Mouse (Mus musculus) hematopoietic stem cell, adult 5-6 weeks (primary cell): Measurements from ENCODE around the gene Uchl3. TPM values are rescaled to one million over a fixed set of nuclear protein-coding genes. Genes with fewer than 3 reads are reported as not detected.

ENCODE experiments used
- ATAC-seq, 2 experiments: fragments of 125-278 bp in 1 of 2; replicated peaks in 1 of 2; 2 replicates each; pipeline ENCODE4 v1.8.0; 2016 to 2017; ENCODE audit warnings: inconsistent platforms in 2 of 2, mild to moderate bottlenecking in 2 of 2, moderate number of reproducible peaks in 2 of 2, low read depth in 1 of 2, moderate TSS enrichment in 1 of 2; ENCODE audit not compliant: low FRiP score in 2 of 2, poor library complexity in 2 of 2, severe bottlenecking in 2 of 2, insufficient read depth in 1 of 2, low TSS enrichment in 1 of 2
- total RNA-seq: library from RNA; stranded (forward); fragments of 172-1452, 232-1000 nt; gene quantifications from 2 replicates; pipeline ENCODE4 v1.2.3, GENCODE M21; 2017

Uchl3 gene
- total RNA-seq, 1 experiment from 2014 or later = 59.2 TPM

DNA sequence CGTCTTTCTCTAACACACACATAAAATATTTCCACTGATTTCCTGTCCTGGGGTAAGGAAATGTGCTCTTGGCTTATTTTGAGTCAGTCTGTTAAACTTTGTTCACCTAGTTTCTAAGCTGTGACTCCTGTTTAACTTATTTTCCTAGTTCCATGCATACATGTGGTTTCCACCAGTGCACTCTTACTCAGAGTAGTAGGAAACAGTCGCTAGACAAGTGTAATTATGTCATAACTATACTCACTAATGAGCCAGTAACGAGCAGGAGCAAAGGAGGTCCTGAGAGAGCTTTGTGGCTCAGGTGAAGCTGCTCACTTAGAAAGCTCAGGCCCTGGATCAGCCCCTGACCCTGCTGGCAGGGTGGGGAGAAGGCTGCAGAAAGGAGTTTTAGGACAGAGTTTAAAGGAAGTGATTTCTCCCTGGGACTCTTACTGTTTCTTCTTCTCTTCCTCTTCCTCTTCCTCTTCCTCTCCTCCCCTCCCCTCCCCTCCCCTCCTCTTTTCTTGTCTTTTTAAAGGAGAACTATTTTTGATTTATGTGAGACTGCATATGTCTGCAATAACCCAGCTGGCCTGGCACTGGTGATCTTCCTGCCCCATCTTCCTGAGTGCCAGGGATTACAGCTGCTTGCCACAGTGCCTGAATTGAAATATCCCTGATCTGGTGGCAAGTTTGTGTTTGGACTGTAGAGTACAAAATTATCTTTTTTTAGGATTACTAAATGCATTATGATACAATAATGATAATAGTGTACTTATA is 8.1 kb downstream of the Uchl3 start:
- peak; percentile 58 to 63 for ATAC-seq

DNA sequence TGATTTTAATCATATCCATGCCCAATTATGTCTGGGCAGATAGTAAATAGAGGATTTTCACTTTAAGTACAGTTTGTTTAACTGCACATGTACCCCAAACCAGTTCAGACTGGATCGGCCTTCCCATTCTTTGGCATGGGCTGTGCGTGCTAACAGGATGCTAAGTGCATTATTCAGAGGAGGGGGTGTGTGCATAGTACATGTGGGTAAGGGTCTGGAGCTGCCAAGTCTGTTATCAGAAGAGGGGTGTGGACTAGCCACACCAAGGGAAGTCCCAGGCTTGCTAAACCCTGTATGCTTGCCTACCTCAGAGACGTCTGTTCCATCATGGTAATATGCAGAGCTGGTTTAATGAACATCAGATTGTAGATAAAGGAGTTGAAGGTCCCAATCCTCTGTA is 10.5 kb downstream of the Uchl3 start:
- ATAC-seq = no peak

DNA sequence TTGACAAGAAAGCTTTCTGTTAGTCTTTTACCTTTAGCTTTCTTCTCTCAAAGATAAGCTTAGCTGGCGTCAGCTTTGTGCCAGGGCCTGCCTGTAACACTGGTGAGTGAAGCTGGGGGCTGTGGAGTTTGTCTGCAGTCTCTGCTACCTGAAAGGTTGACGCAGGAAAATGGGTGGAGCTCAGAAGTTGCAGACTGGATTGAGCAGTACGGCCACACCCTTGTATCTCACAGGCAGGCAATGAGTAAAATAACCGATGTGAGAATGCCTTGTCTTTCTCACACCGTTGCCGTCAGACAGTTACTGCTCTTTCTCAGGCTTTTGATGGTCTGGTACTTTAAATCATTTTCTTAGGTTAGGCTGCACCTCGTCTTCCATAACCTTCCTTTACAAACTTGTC is 12.3 kb downstream of the Uchl3 start:
- no peak for ATAC-seq

DNA sequence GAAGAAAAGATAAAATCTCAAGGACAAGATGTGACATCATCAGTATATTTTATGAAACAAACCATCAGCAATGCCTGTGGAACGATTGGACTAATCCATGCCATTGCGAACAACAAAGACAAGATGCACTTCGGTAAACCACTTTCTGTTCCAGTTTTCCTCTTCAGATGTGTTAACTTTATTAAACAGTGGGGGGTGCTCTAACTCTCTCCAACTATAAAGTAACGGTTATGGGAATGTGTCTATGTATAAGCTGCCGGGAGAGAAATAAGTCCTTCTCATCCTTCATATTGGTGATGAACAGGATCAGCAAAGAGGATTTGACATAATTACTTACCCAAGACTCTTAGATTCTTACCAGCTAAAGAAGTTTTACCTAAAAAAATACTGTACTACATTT is 12.8 kb downstream of the Uchl3 start:
- no peak for ATAC-seq

DNA sequence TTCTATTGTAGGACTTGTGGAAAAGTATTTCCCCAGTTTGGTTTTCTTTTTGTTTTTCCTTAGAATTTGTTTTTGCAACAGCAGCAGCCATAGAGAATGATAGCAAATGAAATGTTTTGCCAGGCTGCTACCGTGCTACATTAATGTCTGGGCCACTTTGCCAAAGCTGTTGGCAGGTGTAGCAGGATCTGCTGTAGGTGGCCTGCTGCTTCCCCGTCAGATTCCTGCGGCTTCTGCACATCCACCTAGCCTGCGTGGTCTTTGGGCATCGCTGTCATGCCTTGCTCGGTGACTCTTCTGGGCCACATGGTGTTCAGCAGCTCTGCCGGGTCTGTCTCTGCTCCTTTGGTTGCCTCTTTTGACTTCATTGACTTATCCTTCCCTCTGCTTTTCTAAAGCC is 14.9 kb downstream of the Uchl3 start:
- ATAC-seq = no peak

DNA sequence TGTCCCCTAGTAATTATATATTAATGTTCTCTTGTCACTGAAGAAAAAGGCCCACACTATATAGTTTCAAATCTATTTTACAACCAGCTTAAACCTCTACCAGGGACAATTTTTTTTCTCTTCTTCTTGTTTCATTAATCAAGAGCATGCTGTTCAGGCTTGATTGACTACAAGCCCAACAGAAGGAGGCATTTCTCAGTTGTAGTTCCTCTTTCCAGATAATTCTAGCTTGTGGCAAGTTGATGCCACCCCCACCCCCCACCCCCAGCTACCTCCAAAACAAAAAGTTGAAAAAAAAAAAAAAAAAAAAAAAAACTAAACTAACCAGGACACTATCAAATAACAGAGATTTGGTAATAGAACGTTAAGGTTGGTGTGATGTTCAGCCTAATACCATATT is 18.5 kb downstream of the Uchl3 start:
- ATAC-seq = no peak; a peak in 1 of 4 replicates

DNA sequence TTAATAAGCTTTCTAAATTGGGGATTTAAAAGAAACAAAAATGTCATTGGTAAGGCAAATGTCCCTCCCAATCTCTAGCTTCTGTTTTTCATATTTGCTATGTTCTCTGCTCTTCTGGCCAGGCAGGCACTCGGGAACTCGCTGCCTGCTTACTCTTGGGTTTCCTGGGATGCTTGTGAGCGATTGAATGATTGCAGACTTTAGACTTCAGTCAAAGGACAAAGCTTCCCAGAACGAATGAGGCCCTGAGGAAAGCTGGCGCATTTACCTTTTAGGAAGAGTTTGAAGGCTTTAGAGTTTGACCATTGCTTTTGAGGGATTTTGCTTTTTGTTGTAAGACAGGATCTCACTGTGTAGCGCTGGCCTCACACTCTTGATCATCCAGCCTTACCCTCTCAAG is 33.9 kb downstream of the Uchl3 start:
- ATAC-seq = no peak

DNA sequence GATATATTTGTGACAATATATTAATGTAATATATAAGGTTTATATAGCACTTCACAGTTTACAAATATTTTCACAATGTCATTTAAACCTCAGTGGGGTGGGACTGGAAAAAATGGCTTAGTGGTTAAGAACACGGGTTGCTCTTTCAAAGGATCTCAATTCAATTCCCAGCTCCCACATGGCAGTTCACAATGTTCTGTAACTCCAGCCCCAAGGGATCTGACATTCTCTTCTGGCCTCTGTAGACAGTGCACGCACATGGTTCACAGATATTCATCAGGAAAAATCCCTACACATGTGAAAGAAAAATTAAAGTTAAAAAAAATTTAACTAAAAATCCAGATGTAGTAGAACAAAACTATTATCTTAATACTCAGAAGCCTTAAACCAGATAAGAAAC is 34.6 kb downstream of the Uchl3 start:
- ATAC-seq = no peak

DNA sequence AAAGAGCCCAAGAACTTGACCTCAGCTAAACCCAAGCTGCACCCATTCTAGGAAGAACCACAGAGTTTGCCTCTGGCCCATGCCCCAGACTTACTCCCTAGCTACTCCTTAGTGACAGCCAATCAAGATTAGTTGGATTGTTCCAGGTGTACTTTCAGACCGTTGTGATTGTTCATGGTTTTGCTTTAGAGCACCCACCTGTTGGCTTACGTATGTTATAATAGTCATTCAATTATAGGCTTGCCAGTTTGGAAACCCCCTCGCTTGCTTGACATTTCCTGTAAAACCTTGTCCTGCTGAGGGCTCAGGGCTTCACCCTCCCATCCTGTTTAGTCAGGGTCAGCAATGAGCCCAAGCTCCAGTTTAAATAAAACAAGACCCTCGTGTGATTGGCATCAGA is 50.7 kb downstream of the Uchl3 start:
- ATAC-seq = no peak

DNA sequence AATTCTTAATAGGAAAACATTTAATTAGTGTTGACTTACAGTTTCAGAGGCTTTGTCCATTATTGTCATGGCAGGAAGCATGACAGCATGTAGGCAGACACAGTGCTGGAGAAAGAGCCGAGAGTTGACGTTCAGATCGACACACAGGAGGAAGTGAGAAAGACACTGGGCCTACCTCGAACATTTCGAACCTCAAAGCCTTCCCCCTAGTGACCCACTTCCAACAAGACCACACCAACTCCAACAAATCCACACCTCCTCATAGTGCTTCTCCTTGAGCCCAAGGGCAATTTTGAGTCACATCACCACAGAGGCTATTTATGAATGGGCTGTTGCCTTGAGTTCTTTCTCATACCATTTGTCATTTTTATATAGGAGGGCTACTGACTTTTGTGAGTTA is 53.3 kb downstream of the Uchl3 start:
- no peak for ATAC-seq

DNA sequence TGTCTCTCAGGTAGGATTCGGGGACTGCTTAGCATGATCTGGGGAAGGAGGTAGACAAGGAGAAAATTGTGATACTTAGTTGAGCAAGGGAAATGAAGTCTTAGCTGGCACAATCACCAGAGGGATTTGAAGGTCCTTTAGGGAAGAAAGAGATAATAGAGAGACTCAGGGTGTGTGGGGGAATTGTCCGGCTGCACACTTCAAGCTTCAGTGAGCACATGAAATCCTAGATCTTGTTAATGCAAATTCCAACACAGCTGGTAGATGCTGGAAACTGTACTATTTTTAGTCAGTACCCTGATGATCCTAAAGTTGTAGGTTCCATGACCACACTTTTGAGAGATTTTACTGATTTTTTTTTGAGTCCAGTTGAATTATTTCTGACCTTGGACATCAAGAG is 60.6 kb downstream of the Uchl3 start:
- no peak for ATAC-seq

DNA sequence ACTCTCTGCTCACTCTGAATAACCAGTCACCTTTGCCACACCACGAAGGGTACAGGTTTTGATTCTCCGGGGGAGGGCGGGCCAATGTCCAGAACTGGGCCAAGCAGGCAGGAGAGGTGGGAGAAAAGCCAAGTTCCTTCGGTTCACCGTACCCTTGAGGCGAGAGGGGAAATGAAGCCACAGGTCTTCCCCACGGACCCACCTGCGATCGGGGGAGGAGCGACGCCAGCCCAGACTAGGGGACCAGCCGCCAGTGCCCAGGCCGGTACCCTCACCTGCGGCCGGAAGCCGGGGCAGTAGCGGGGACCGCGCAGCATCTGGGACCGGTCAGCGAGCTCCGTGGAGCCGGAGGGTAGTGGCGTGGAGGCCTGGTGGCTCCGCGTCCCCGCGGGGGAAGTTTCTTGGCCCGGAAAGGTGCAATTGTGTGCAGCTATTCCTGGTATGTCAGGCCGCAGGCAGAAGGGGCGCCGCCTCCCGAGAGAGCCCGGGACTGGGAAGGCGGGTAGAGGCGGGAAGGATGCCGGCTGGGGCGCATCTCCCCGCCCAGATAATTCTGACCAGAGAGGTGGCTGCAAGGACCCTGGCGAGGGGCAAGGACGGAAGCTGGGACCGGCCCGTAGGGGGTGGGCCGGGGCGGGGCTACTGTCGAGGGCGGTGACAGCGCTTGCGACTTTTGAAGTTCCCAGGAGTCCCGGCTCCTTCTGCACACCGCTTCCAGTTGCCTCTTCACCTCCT is 75.6 kb downstream of the Uchl3 start, which contains the start of the genes Gm9922 and Lmo7:
TSS of gene Gm9922 (minus strand) at position 578 of the 735 bp plus-strand sequence.
TSS of gene Lmo7 (plus strand) at position 721 of the 735 bp plus-strand sequence.
- peak; percentile 60 to 66 for ATAC-seq

DNA sequence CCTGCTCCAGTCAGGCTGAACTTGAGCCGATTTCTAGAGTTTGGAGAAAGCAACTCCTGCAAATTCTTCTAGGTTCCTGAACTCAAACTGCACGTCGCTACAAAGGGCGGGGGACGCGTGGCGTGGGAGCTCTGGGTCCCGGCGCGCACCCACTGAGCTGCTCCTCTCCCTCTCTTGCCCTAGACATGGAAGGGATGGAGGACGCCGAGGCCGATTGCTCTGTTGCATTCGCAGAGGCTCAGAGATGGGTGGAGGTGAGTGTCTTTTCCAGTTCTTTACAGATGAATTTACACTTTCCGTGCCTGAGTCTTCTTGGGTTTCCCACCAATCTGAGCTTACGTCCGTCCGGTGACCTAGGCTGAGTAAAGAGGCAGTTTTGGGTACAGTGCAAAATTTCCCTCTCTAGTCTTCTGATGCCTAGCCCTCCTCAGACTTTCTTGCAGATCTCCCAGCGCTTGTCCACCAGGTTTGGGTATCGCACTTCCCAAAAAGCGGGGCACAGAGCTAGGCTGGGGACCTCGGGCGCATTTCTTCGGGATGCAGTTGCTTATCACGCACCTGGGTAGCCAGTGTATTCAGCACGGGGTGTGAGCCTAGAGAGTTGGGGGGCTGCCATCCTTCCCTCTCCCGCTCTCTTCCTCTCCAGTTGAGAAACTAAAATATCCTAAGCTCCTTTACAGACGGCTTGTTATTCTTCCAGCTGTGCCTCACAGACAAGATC is 76.4 kb downstream of the Uchl3 start:
- peak; percentile 19 to 48; a peak in 3 of 4 replicates for ATAC-seq

DNA sequence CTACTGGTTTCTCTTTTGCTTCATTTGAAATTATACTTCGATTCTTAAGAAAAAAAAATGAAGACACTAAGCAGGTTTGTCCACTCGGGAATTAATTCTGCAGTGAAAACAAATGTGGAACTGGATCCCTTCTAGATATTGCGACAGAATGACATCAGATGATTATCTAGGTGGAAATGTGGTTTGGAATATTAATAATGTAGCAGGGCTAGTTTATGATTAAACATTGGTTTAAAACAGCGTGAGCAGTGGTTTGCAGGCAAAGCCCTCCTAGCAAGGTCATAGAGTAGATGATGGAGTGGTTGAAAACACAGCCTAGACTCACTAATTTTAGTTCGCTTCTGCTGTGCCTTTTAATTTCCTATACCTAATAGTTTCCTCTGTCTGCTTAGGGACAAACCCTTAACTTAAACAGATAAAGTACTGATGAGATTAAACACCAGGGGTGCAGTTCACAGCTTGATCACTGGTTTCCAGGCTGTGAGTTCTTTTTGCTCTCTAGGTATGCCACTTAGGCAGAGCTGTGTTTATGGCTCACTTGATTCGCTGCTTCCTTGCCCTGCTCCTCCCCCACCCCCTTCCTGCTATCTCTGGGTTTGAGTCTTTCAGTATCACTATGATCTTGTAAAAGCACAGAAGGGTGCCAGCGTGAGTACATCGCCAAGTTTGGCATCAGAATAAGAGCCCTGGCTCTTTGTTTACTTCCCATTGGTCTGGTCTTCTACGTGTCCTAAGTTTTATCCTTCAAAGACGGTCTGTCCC is 80.0 kb downstream of the Uchl3 start:
- no peak for ATAC-seq

DNA sequence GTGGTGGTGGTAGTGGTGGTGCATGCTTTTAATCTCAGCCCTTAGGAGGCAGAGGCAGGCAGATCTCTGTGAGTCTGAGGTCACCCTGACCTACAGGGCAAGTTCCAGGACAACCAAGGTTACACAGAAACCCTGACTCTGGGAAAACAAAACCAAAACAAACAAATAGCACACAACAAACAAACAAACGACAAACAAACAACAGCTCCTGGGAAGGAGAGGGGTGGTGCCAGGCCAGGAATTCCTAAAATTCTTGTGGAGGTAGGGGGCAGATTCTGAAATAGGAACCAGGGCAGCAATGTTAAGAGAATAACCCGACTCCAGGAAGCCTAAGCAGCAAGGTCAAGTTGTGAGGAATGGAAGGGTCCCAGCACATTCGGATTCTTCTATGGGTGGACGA is 83.7 kb downstream of the Uchl3 start:
- ATAC-seq = no peak
